Mouse (Mus musculus): ENCODE data around the gene Bax. TPM values are rescaled to one million over a fixed set of nuclear protein-coding genes. Genes with fewer than 3 reads are reported as not detected.

Gene Bax
- polyA plus RNA-seq, 1 experiment from 2014 or later, result 192 TPM

DNA sequence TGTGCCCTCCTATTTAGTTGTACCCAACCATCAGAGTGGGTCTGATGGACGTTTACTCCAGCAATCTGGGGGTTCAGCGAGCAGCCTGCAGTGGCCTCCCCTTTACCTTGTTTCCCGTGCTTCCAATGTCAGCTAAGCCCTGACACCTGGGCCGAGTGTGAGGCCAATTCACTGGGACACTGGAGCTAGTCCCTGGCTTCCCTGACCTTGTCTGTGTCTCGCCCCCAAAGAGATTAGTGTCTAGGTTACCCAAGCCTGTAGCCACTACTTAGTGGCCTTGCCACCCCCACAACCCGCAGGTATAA, 46.1 kb downstream of the Bax start, which contains the start of gene Lhb:
TSS of gene Lhb (plus strand) at position 206 of the 305 bp plus-strand sequence.
- DNase-seq (ENCODE audit: low spot score) (no peak), ATAC-seq (replicated peaks; ENCODE audit: low FRiP score) (no peak)
- Histone ChIP-seq H3K4me3 (ENCODE audit: low read depth, low read length) (no peak within 1 kb of the TSS), H3K9me3 (ENCODE audit: control insufficient read depth, low read length) (no peaks in the 10 kb centered on the region), H3K27ac (ENCODE audit: low read depth, low read length) (no peak within 1 kb of the TSS), H3K9ac (ENCODE audit: low read length) (no peak within 1 kb of the TSS), H3K4me1 (replicated peaks; ENCODE audit: control insufficient read depth, insufficient read depth, low read length) (no peaks in the 10 kb centered on the region; the same call in 1 of the 2 replicates), H3K36me3 (ENCODE audit: control insufficient read depth, insufficient read depth, low read length) (peaks cover 30% of the 10 kb centered on the region; the same call in 1 of the 2 replicates), H3K4me2 (ENCODE audit: low read depth, low read length, severe bottlenecking) (no peak within 1 kb of the TSS), H3K27me3 (ENCODE audit: control insufficient read depth, insufficient read depth, low read length) (peaks cover 40% of the 10 kb centered on the region)
- WGBS, result 55% methylated on average over 6 of the region's 6 CpGs

DNA sequence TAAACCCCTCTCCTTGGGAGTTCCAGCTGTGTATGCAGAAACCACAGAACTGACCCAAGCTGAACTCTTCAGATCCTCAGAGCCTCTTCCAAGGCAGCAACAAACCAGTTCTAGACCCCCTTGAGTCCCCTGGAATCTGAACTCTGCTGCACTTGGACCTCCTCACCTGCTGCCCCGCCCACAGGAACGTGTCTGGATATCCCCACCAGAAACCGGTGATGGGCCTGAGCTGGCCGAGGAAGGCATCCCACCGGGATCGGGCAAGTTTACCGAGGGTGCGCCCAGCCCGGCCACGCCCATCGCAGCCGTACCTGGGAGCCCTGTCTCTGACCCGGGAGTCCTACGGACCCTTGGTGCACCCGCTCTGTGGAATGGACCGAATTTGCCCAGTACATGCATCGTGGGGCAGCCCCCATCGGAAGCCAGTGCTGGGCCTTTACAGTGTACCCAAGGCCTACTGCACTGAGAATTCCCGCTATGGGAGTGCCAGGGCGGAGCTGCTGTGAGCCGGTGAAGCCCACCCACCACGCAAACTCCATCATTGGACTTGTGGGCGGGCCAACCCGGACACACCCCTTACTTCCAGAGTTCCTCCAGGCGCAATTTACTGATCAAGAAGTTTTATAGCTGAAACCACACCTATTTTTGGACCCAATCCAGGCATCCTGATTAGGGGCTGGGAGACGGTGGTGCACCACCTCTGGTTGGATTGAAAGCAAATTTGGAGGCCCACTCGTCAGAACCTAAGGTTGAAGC, 46.7 kb downstream of the Bax start:
- peaks cover 45% of the 10 kb centered on the region for H3K27me3 ChIP-seq (ENCODE audit: control insufficient read depth, insufficient read depth, low read length)
- H3K27ac ChIP-seq (ENCODE audit: low read depth, low read length), result no peak overlapping the region
- WGBS, result 16% methylated on average over 27 of the region's 27 CpGs
- H3K4me2 ChIP-seq (ENCODE audit: low read depth, low read length, severe bottlenecking), result no peak overlapping the region
- DNase-seq (ENCODE audit: low spot score) (no peak), ATAC-seq (replicated peaks; ENCODE audit: low FRiP score) (no peak)
- H3K9ac ChIP-seq (ENCODE audit: low read length), result no peak overlapping the region
- no peaks in the 10 kb centered on the region for H3K9me3 ChIP-seq (ENCODE audit: control insufficient read depth, low read length)
- H3K4me3 ChIP-seq (ENCODE audit: low read depth, low read length), result no peak overlapping the region
- peaks cover 26% of the 10 kb centered on the region; the same call in 1 of the 2 replicates for H3K36me3 ChIP-seq (ENCODE audit: control insufficient read depth, insufficient read depth, low read length)
- H3K4me1 ChIP-seq (replicated peaks; ENCODE audit: control insufficient read depth, insufficient read depth, low read length), result peaks cover 2% of the 10 kb centered on the region; the same call in 1 of the 2 replicates

DNA sequence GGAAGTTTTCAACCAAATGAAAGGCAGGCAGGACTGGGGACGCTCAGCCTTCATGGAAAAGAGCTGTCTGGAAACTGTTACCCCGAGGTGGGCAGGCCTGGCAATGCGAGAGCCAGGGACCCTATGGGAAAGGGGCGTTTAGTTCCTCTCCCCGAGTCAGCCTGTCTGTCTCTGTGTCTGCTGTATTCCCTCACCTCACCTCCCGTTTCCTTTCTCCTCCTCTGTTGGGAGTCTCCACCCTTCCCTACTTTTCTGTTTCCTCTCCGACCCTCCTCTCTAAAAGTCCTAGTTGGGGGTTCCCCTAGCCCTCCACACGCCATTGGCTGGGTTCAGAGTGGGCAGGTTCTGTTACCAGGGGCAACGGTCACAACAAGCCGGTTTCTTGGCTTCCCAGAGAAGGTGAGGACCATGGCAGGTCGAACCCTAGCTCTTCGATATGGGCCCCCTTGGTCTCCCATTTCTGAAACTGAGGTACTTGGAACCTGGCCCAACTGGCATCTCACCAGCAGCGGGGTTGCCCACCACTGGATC, 48.7 kb downstream of the Bax start:
- no peak overlapping the region for H3K4me3 ChIP-seq (ENCODE audit: low read depth, low read length)
- 11% methylated on average over 13 of the region's 13 CpGs for WGBS

DNA sequence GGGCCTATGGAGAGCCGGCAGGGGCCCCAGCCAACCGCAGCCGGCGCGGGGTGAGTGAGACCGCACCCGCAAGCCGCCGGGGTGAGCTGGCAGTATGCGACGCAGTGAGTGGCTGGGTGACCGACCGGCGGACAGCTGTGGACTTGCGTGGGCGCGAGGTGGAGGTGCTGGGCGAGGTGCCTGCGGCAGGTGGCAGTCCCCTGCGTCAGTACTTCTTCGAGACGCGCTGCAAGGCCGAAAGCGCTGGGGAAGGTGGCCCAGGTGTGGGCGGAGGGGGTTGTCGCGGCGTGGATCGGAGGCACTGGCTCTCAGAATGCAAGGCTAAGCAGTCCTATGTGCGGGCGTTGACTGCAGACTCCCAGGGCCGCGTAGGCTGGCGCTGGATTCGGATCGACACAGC, 51.1 kb downstream of the Bax start:
- Histone ChIP-seq H3K4me3 (ENCODE audit: low read depth, low read length) (no peak overlapping the region), H3K4me1 (replicated peaks; ENCODE audit: control insufficient read depth, insufficient read depth, low read length) (peaks cover 13% of the 10 kb centered on the region; the same call in 1 of the 2 replicates), H3K9ac (ENCODE audit: low read length) (no peak overlapping the region), H3K4me2 (ENCODE audit: low read depth, low read length, severe bottlenecking) (no peak overlapping the region), H3K9me3 (ENCODE audit: control insufficient read depth, low read length) (no peaks in the 10 kb centered on the region), H3K27me3 (ENCODE audit: control insufficient read depth, insufficient read depth, low read length) (peaks cover 82% of the 10 kb centered on the region), H3K36me3 (ENCODE audit: control insufficient read depth, insufficient read depth, low read length) (no peaks in the 10 kb centered on the region), H3K27ac (ENCODE audit: low read depth, low read length) (no peak overlapping the region)
- ATAC-seq (replicated peaks; ENCODE audit: low FRiP score), result no peak
- DNase-seq (ENCODE audit: low spot score), result no peak
- 11% methylated on average over 37 of the region's 37 CpGs for WGBS

More for the DNA sequence above, 48.7 kb downstream of the Bax start:
- peaks cover 12% of the 10 kb centered on the region; the same call in 1 of the 2 replicates for H3K36me3 ChIP-seq (ENCODE audit: control insufficient read depth, insufficient read depth, low read length)
- H3K4me1 ChIP-seq (replicated peaks; ENCODE audit: control insufficient read depth, insufficient read depth, low read length), result peaks cover 13% of the 10 kb centered on the region; the same call in 1 of the 2 replicates
- H3K9ac ChIP-seq (ENCODE audit: low read length), result no peak overlapping the region
- ATAC-seq (replicated peaks; ENCODE audit: low FRiP score) (no peak), DNase-seq (ENCODE audit: low spot score) (no peak)
- no peak overlapping the region for H3K4me2 ChIP-seq (ENCODE audit: low read depth, low read length, severe bottlenecking)
- H3K27me3 ChIP-seq (ENCODE audit: control insufficient read depth, insufficient read depth, low read length), result peaks cover 66% of the 10 kb centered on the region
- H3K27ac ChIP-seq (ENCODE audit: low read depth, low read length), result no peak overlapping the region
- no peaks in the 10 kb centered on the region for H3K9me3 ChIP-seq (ENCODE audit: control insufficient read depth, low read length)

DNA sequence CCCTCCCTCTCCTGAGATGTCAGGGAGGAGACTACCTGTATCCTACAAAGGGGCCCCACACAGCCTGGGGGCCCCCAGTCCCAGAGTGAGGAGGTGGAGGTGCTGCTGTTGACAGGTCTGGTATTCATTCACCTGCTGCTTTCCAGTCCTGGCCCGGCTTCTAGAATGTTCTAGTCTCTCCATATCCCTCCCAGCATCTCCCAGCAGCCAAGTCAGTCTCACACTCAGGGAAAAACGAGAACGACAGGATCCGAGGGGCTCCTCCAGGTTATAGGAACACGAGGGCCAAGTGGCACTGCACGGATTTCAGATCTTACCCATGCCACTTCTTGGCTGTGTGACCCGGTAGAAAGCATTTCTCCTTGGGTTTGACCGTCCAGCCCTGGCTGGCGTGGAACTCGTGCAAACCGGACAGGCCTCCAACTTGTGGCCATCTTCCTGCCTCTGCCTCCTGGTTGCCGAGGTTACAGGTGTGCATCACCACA, 51.9 kb downstream of the Bax start:
- no peak overlapping the region for H3K4me3 ChIP-seq (ENCODE audit: low read depth, low read length)
- DNase-seq (ENCODE audit: low spot score) (no peak), ATAC-seq (replicated peaks; ENCODE audit: low FRiP score) (no peak)

DNA sequence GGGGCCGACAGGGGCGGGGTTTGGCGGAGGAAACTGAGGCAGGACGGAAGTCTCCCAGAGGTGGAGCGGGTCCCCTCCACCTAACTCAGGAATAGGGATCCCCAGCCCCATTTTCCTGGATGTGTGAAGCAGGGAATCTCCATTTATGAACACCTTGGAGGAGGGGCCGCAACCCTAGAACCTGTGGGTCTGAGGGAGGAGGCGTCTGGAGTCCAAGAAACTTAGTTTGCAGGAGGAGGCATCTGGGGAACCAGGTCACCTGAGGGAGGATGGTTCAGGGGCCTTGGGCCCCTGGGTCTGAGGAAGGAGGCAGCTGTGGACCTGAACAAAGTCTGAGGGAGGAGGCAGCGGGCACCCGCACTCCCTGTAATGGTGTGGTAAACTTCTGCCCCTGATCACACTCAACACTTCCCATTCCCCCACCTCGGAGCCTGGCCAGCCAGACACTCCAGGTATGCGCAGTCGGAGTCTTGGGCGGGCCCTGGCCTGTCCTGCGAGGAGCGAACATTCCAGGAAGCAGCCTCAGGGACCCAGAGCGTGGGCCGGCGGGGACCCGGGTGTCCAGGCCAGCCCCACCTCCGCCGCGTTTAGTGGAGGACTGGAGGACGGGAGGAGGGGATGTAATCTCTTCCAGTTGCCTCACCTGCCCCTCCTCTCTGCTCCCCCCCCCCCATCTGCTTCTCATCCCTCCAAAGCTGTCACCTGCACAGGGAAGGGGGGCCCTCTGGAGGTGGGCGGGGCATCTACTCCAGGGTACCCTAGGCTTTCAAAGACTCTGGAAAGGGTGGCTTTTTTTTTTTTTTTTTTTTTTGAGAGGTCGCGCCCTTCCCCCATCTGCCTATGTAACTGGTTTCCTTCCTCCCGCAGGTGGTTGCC, 52.6 kb downstream of the Bax start:
- DNase-seq (ENCODE audit: low spot score) (no peak), ATAC-seq (replicated peaks; ENCODE audit: low FRiP score) (0 out of 2 replicates have a peak, but pooled peaks have one; percentile 11)
- WGBS, result 3% methylated on average over 27 of the region's 27 CpGs
- Histone ChIP-seq H3K27me3 (ENCODE audit: control insufficient read depth, insufficient read depth, low read length) (peaks cover 81% of the 10 kb centered on the region), H3K9me3 (ENCODE audit: control insufficient read depth, low read length) (no peaks in the 10 kb centered on the region), H3K9ac (ENCODE audit: low read length) (peak overlapping the region; percentile 53), H3K4me1 (replicated peaks; ENCODE audit: control insufficient read depth, insufficient read depth, low read length) (peaks cover 13% of the 10 kb centered on the region; the same call in 1 of the 2 replicates), H3K27ac (ENCODE audit: low read depth, low read length) (no peak overlapping the region), H3K4me2 (ENCODE audit: low read depth, low read length, severe bottlenecking) (peak overlapping the region; percentile 82), H3K36me3 (ENCODE audit: control insufficient read depth, insufficient read depth, low read length) (no peaks in the 10 kb centered on the region), H3K4me3 (ENCODE audit: low read depth, low read length) (peak overlapping the region; percentile 44)

More for the DNA sequence above, 51.9 kb downstream of the Bax start:
- no peak overlapping the region for H3K9ac ChIP-seq (ENCODE audit: low read length)
- H3K9me3 ChIP-seq (ENCODE audit: control insufficient read depth, low read length), result no peaks in the 10 kb centered on the region
- no peaks in the 10 kb centered on the region for H3K36me3 ChIP-seq (ENCODE audit: control insufficient read depth, insufficient read depth, low read length)
- peaks cover 79% of the 10 kb centered on the region for H3K27me3 ChIP-seq (ENCODE audit: control insufficient read depth, insufficient read depth, low read length)
- WGBS, result 38% methylated on average over 12 of the region's 12 CpGs
- peaks cover 13% of the 10 kb centered on the region; the same call in 1 of the 2 replicates for H3K4me1 ChIP-seq (replicated peaks; ENCODE audit: control insufficient read depth, insufficient read depth, low read length)
- H3K4me2 ChIP-seq (ENCODE audit: low read depth, low read length, severe bottlenecking), result no peak overlapping the region
- no peak overlapping the region for H3K27ac ChIP-seq (ENCODE audit: low read depth, low read length)

DNA sequence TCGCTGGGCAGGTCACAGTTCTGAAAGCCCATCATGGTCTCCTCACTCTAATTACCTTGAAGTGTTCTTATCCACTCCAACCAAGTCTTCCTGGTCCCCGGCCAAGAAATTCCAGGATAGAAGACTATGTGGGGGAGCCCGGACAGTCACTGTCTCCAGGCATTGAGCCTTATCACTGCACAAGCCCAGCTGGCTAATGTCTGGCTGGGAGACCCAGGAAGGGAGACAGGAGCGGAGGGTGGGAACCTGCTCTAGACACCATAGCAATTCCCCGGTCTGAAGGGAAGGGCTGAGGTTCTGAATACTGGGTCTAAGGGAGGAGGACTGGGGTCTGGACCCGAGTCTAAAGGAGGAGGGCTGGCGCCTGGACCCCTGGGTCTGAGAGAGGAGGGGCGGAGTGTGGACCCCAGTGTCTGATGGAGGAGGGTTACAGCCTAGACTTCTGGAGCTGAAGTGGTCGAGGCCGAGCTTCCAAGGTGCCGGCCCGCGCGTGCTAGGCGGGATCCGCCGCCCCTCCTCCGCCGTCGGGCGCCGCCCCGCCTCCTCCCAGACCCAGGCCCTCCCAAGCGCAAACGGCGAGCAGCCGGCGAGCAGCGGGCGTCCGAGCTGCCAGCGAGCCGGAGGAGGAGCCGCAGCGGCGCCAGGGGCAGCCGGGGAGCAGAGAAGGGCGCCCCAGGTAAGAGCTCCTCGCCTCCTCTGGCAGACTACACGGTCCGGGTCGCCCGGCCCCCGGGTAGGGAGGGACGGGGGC, 53.4 kb downstream of the Bax start, which contains the start of gene Ntf5:
TSS of gene Ntf5 (plus strand) at position 583 of the 751 bp plus-strand sequence.
- Histone ChIP-seq H3K9ac (ENCODE audit: low read length) (peak within 1 kb of the TSS; percentile 53), H3K27me3 (ENCODE audit: control insufficient read depth, insufficient read depth, low read length) (peaks cover 81% of the 10 kb centered on the region), H3K27ac (ENCODE audit: low read depth, low read length) (no peak within 1 kb of the TSS), H3K4me2 (ENCODE audit: low read depth, low read length, severe bottlenecking) (peak within 1 kb of the TSS; percentile 82), H3K4me1 (replicated peaks; ENCODE audit: control insufficient read depth, insufficient read depth, low read length) (peaks cover 13% of the 10 kb centered on the region; the same call in 1 of the 2 replicates), H3K9me3 (ENCODE audit: control insufficient read depth, low read length) (no peaks in the 10 kb centered on the region), H3K36me3 (ENCODE audit: control insufficient read depth, insufficient read depth, low read length) (no peaks in the 10 kb centered on the region), H3K4me3 (ENCODE audit: low read depth, low read length) (peak within 1 kb of the TSS; percentile 44)
- WGBS, result 3% methylated on average over 43 of the region's 45 CpGs
- peak; percentile 75 for DNase-seq (ENCODE audit: low spot score)
- peak; percentile 32 for ATAC-seq (replicated peaks; ENCODE audit: low FRiP score)

Measured in forebrain, embryonic 11.5 days (tissue).